In the genomic region with DNA sequence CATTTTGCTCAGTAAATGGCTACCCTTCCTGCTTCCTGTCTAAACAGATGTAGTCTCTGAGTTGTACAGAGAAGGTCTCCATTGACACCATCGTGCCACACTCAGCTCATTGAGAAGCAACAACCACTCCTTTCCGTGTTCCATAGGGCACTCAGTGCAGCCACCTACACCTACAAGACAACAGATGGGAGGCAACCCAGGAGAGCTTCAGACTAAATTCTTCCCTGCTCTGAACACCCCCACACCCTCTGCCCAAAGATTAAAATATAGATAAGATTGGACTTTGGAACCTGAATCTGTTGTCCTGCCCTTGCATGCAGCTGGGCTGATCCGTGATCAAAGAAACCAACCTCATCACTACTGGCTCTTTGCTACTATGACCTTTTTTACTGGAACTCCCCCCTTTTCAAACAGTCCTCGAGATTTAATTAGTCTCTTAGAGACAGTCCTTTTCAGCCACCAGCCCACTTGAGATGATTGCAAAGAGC, we compare ENCODE assay signal across 8 mouse cellular contexts. TPM values are rescaled to one million over a fixed set of nuclear protein-coding genes. Genes with fewer than 3 reads are reported as not detected.
DNase-seq lines count a peak whose midpoint lies in the region; ATAC-seq and TF ChIP-seq lines count a peak whose summit lies in the region.

No protein-coding gene starts in this region.

- no peak for ATAC-seq in erythroblast, adult 5-6 weeks (replicated peaks; ENCODE audit: low FRiP score, poor library complexity, severe bottlenecking)
- ATAC-seq in liver, embryonic 13.5 days (ENCODE audit: low read depth), result no peak
- ATAC-seq in stomach, postnatal 0 days (ENCODE audit: low FRiP score, low TSS enrichment), result no peak

- TF ChIP-seq CTCF in stomach, postnatal 0 days (IDR thresholded peaks at IDR 0.05; ENCODE audit: low read depth), result no peak

- no peaks in the 10 kb centered on the region for H3K36me3 ChIP-seq in erythroblast, embryonic 14.5 days (ENCODE audit: control insufficient read depth)
- no peaks in the 10 kb centered on the region for H3K36me3 ChIP-seq in liver, embryonic 13.5 days
- no peaks in the 10 kb centered on the region for H3K36me3 ChIP-seq in stomach, postnatal 0 days (ENCODE audit: control insufficient read depth, insufficient read depth, low read length)

- peak; percentile 26 for DNase-seq in right cerebral cortex, adult 18-20 months
- no peak for DNase-seq in right cerebral cortex, postnatal 25 days
- DNase-seq in liver, embryonic 13.5 days, result no peak
- DNase-seq in stomach, postnatal 0 days (ENCODE audit: low spot score), result no peak
- DNase-seq in spleen, postnatal 14 days (ENCODE audit: low spot score in 2 of 2), result no peak
- no peak for DNase-seq in left cerebral cortex, postnatal 14 days (ENCODE audit: low spot score in 2 of 2)

- peak overlapping the region; percentile 69 for H3K4me2 ChIP-seq in liver, embryonic 13.5 days
- peak overlapping the region; percentile 82 for H3K4me2 ChIP-seq in stomach, postnatal 0 days (replicated peaks; ENCODE audit: low read depth)

- no peaks in the 10 kb centered on the region for H3K9me3 ChIP-seq in erythroblast, embryonic 14.5 days (ENCODE audit: control insufficient read depth, low read length)
- H3K9me3 ChIP-seq in liver, embryonic 13.5 days (replicated peaks), result no peaks in the 10 kb centered on the region
- H3K9me3 ChIP-seq in stomach, postnatal 0 days (ENCODE audit: control insufficient read depth, low read length), result no peaks in the 10 kb centered on the region

- TF ChIP-seq EP300 in stomach, postnatal 0 days (optimal IDR thresholded peaks at IDR 0.05), result no peak

- intact Hi-C loops in left cerebral cortex, postnatal 14 days (cut with DNase I), result no loop called here

- WGBS in liver, embryonic 13.5 days (ENCODE audit: insufficient replicate concordance), result 51% methylated on average over 4 of the region's 4 CpGs
- 63% methylated on average over 4 of the region's 4 CpGs for WGBS in stomach, postnatal 0 days

- H3K9ac ChIP-seq in liver, embryonic 13.5 days, result no peak overlapping the region
- peak overlapping the region; percentile 79 for H3K9ac ChIP-seq in stomach, postnatal 0 days (ENCODE audit: low read length)

- peaks cover 12% of the 10 kb centered on the region for H3K4me1 ChIP-seq in erythroblast, embryonic 14.5 days (ENCODE audit: control insufficient read depth)
- H3K4me1 ChIP-seq in liver, embryonic 13.5 days (replicated peaks), result peaks cover 14% of the 10 kb centered on the region
- no peaks in the 10 kb centered on the region for H3K4me1 ChIP-seq in stomach, postnatal 0 days (replicated peaks; ENCODE audit: control insufficient read depth, insufficient read depth)

- H3K27me3 ChIP-seq in erythroblast, embryonic 14.5 days (ENCODE audit: control insufficient read depth), result no peaks in the 10 kb centered on the region; the same call in 1 of the 2 replicates
- no peaks in the 10 kb centered on the region for H3K27me3 ChIP-seq in liver, embryonic 13.5 days
- no peaks in the 10 kb centered on the region for H3K27me3 ChIP-seq in stomach, postnatal 0 days (ENCODE audit: control insufficient read depth, insufficient read depth, low read length)

- peak overlapping the region; percentile 58 for H3K4me3 ChIP-seq in erythroblast, embryonic 14.5 days (replicated peaks)
- peak overlapping the region; percentile 57 for H3K4me3 ChIP-seq in liver, embryonic 13.5 days (replicated peaks)
- H3K4me3 ChIP-seq in stomach, postnatal 0 days (ENCODE audit: low read depth, low read length), result peak overlapping the region; percentile 61

- H3K27ac ChIP-seq in liver, embryonic 13.5 days, result peak overlapping the region; percentile 39; the same call in 1 of the 2 replicates
- peak overlapping the region; percentile 75; the same call in 1 of the 2 replicates for H3K27ac ChIP-seq in stomach, postnatal 0 days (replicated peaks)

RNA-seq across cellular contexts. Expression of a gene that starts 53.4 kb away (rescaled TPM):
- polyA plus RNA-seq in erythroblast, embryonic 14.5 days (2012), result not detected in 2 replicates
- total RNA-seq in erythroblast, adult 5-6 weeks (2015; ENCODE audit: low replicate concordance), result not detected in 2 replicates
- not detected in 2 replicates for total RNA-seq in erythroblast, adult 5-6 weeks (2017; ENCODE audit: low replicate concordance)
- not detected in 2 replicates for polyA plus RNA-seq in liver, embryonic 13.5 days (2015; fragmentation: Nextera tagmentation; extraction: Ambion mirVana)
- not detected in 2 replicates for polyA plus RNA-seq in stomach, postnatal 0 days (2015; fragmentation: Nextera tagmentation; extraction: Ambion mirVana)
- not detected for total RNA-seq in left cerebral cortex, postnatal 14 days (2021)
